Mouse (Mus musculus): ENCODE measurements at regions not wholly inside any gene's neighbourhood (a gene's known extent, or its start where the extent isn't known, plus 50 kb on each side); places are given as distances from the start of the nearest gene placed in this dataset.
A peak's percentile ranks its signal among the peaks of the same experiment; 100 is the strongest.

- Histone ChIP-seq H3K4me2 (ENCODE audit: low read length) (no peak overlapping the region), H3K36me3 (ENCODE audit: control insufficient read depth, insufficient read depth) (no peaks in the 10 kb centered on the region), H3K9me3 (ENCODE audit: control insufficient read depth, low read length) (no peaks in the 10 kb centered on the region), H3K27ac (ENCODE audit: low read length) (no peak overlapping the region), H3K4me1 (replicated peaks; ENCODE audit: control insufficient read depth, insufficient read depth, low read length) (no peaks in the 10 kb centered on the region), H3K9ac (replicated peaks; ENCODE audit: low read depth, low read length) (no peak overlapping the region), H3K4me3 (replicated peaks; ENCODE audit: low read length) (no peak overlapping the region), H3K27me3 (replicated peaks; ENCODE audit: control insufficient read depth, insufficient read depth, low read length) (no peaks in the 10 kb centered on the region)
- 69% methylated on average over 2 of the region's 2 CpGs for WGBS
- no peak for ATAC-seq
Observed at GRCm38 (mm10) chr1:45626733-45627132, 123.7 kb upstream of the Col5a2 start.

DNA sequence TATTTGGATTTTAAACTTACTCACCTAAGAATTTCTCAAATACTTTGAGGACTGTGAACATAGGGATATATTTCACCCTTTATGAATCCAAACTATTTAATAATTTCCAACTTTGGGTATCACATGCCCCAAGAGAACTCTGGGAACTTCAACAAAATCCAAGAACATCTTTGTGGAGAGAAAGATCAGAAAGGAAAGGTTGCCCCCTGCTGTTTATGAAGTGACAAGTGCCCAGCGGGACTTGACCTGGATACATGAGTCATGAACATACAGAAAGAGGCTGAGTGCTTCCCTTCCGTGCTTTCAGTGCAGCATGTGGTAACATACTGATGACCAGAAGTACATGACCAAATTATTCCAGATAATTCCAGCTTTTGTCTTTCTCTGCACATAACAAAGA, 124.8 kb upstream of the Col5a2 start:
- WGBS, result 32% methylated on average over 2 of the region's 2 CpGs
- H3K27me3 ChIP-seq (replicated peaks; ENCODE audit: control insufficient read depth, insufficient read depth, low read length), result no peaks in the 10 kb centered on the region
- no peak for ATAC-seq
- H3K4me2 ChIP-seq (ENCODE audit: low read length), result no peak overlapping the region
- H3K9ac ChIP-seq (replicated peaks; ENCODE audit: low read depth, low read length), result no peak overlapping the region
- no peak overlapping the region for H3K27ac ChIP-seq (ENCODE audit: low read length)
- no peaks in the 10 kb centered on the region for H3K36me3 ChIP-seq (ENCODE audit: control insufficient read depth, insufficient read depth)
- no peaks in the 10 kb centered on the region for H3K4me1 ChIP-seq (replicated peaks; ENCODE audit: control insufficient read depth, insufficient read depth, low read length)
- no peak overlapping the region for H3K4me3 ChIP-seq (replicated peaks; ENCODE audit: low read length)
- H3K9me3 ChIP-seq (ENCODE audit: control insufficient read depth, low read length), result no peaks in the 10 kb centered on the region; the same call in 1 of the 2 replicates

GRCm38 (mm10) chr1:45647301-45647700, 144.2 kb upstream of the Col5a2 start:
- no peaks in the 10 kb centered on the region for H3K36me3 ChIP-seq (ENCODE audit: control insufficient read depth, insufficient read depth)
- no peak overlapping the region for H3K4me3 ChIP-seq (replicated peaks; ENCODE audit: low read length)
- H3K9ac ChIP-seq (replicated peaks; ENCODE audit: low read depth, low read length), result no peak overlapping the region
- no peaks in the 10 kb centered on the region for H3K9me3 ChIP-seq (ENCODE audit: control insufficient read depth, low read length)
- no peak overlapping the region for H3K27ac ChIP-seq (ENCODE audit: low read length)
- no peaks in the 10 kb centered on the region for H3K27me3 ChIP-seq (replicated peaks; ENCODE audit: control insufficient read depth, insufficient read depth, low read length)
- no peak overlapping the region for H3K4me2 ChIP-seq (ENCODE audit: low read length)
- no peak for ATAC-seq
- H3K4me1 ChIP-seq (replicated peaks; ENCODE audit: control insufficient read depth, insufficient read depth, low read length), result no peaks in the 10 kb centered on the region

DNA sequence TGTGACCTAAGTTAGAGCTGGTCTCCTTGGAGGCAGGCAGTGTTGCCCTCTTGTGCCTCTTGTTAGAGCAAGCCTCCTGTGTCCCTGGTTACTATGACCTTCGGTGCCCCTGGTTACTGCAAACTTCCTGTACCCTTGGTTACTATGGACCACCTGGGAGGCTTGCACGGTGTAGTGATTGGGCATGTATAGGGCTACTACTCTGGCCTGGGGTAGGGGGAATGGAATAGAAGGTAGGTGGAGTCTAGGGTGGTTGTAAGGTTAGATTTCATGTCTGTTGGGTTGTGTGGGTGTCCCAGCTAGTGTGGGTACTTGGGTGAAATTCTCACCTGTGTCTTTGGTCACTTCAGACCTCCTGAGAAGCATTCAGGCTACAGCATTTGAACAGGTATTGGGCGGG, 141.7 kb upstream of the Wdr75 start:
- Histone ChIP-seq H3K27me3 (replicated peaks; ENCODE audit: control insufficient read depth, insufficient read depth, low read length) (no peaks in the 10 kb centered on the region), H3K9me3 (ENCODE audit: control insufficient read depth, low read length) (no peaks in the 10 kb centered on the region), H3K4me3 (replicated peaks; ENCODE audit: low read length) (no peak overlapping the region), H3K27ac (ENCODE audit: low read length) (no peak overlapping the region), H3K36me3 (ENCODE audit: control insufficient read depth, insufficient read depth) (no peaks in the 10 kb centered on the region), H3K4me2 (ENCODE audit: low read length) (no peak overlapping the region), H3K4me1 (replicated peaks; ENCODE audit: control insufficient read depth, insufficient read depth, low read length) (no peaks in the 10 kb centered on the region), H3K9ac (replicated peaks; ENCODE audit: low read depth, low read length) (no peak overlapping the region)
- WGBS, result 94% methylated on average over 3 of the region's 3 CpGs
- no peak for ATAC-seq

- 70% methylated on average over 3 of the region's 3 CpGs for WGBS
- no peak for ATAC-seq
- no peaks in the 10 kb centered on the region for H3K9me3 ChIP-seq (ENCODE audit: control insufficient read depth, low read length)
- no peaks in the 10 kb centered on the region for H3K4me1 ChIP-seq (replicated peaks; ENCODE audit: control insufficient read depth, insufficient read depth, low read length)
- H3K9ac ChIP-seq (replicated peaks; ENCODE audit: low read depth, low read length), result no peak overlapping the region
- no peaks in the 10 kb centered on the region for H3K36me3 ChIP-seq (ENCODE audit: control insufficient read depth, insufficient read depth)
- H3K27ac ChIP-seq (ENCODE audit: low read length), result no peak overlapping the region
- no peak overlapping the region for H3K4me3 ChIP-seq (replicated peaks; ENCODE audit: low read length)
- no peaks in the 10 kb centered on the region for H3K27me3 ChIP-seq (replicated peaks; ENCODE audit: control insufficient read depth, insufficient read depth, low read length)
- H3K4me2 ChIP-seq (ENCODE audit: low read length), result no peak overlapping the region
Observed at GRCm38 (mm10) chr1:45663882-45664520, 131.0 kb upstream of the Wdr75 start.

DNA sequence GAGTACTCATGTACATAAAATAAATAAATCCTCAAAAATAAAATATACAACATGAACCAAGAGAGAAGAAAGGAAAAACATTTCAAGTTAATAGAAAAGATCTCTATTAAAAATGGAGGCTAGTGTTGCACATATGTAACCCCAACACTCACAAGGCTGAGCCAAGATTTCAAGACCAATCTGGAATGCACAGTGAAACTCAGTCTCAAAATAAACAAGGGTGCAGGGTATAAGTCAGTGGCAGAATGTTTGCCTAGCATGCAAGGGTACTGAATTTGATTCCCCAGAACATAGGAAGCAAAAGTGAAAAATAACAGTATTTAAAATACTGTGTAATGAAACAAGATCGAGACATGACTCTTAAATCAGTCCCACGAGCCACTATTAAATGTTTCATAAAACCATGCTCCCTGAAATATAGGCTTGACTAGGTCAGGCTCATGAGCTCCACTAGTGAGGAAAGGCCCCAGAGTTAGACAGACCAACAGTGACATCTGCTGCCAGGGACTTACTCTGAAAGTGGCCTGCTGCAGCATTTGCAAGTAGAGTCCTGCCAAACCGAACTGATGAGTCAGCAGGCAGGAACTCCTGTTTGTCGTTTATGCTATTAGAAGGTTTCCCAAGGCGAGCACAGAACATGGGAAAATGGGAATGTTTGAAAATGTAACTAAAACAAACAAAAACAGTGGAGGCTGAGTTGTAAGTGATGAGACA, 122.4 kb upstream of the Wdr75 start:
- no peaks in the 10 kb centered on the region for H3K36me3 ChIP-seq (ENCODE audit: control insufficient read depth, insufficient read depth)
- ATAC-seq, result peak; percentile 68; the same call in 1 of the 2 replicates
- no peaks in the 10 kb centered on the region for H3K9me3 ChIP-seq (ENCODE audit: control insufficient read depth, low read length)
- 44% methylated on average over 5 of the region's 5 CpGs for WGBS
- H3K27ac ChIP-seq (ENCODE audit: low read length), result no peak overlapping the region
- H3K27me3 ChIP-seq (replicated peaks; ENCODE audit: control insufficient read depth, insufficient read depth, low read length), result no peaks in the 10 kb centered on the region
- no peak overlapping the region for H3K9ac ChIP-seq (replicated peaks; ENCODE audit: low read depth, low read length)
- no peak overlapping the region for H3K4me3 ChIP-seq (replicated peaks; ENCODE audit: low read length)
- H3K4me1 ChIP-seq (replicated peaks; ENCODE audit: control insufficient read depth, insufficient read depth, low read length), result no peaks in the 10 kb centered on the region
- H3K4me2 ChIP-seq (ENCODE audit: low read length), result no peak overlapping the region

GRCm38 (mm10) chr1:45675771-45676439, 119.1 kb upstream of the Wdr75 start:
- no peak overlapping the region for H3K9ac ChIP-seq (replicated peaks; ENCODE audit: low read depth, low read length)
- H3K4me2 ChIP-seq (ENCODE audit: low read length), result no peak overlapping the region
- no peaks in the 10 kb centered on the region for H3K27me3 ChIP-seq (replicated peaks; ENCODE audit: control insufficient read depth, insufficient read depth, low read length)
- no peaks in the 10 kb centered on the region for H3K4me1 ChIP-seq (replicated peaks; ENCODE audit: control insufficient read depth, insufficient read depth, low read length)
- no peak overlapping the region for H3K27ac ChIP-seq (ENCODE audit: low read length)
- no peak overlapping the region for H3K4me3 ChIP-seq (replicated peaks; ENCODE audit: low read length)
- 89% methylated on average over 5 of the region's 5 CpGs for WGBS
- no peak for ATAC-seq
- no peaks in the 10 kb centered on the region for H3K36me3 ChIP-seq (ENCODE audit: control insufficient read depth, insufficient read depth)
- no peaks in the 10 kb centered on the region for H3K9me3 ChIP-seq (ENCODE audit: control insufficient read depth, low read length)

- Histone ChIP-seq H3K27ac (ENCODE audit: low read length) (no peak overlapping the region), H3K36me3 (ENCODE audit: control insufficient read depth, insufficient read depth) (no peaks in the 10 kb centered on the region), H3K4me2 (ENCODE audit: low read length) (no peak overlapping the region), H3K9me3 (ENCODE audit: control insufficient read depth, low read length) (no peaks in the 10 kb centered on the region), H3K27me3 (replicated peaks; ENCODE audit: control insufficient read depth, insufficient read depth, low read length) (no peaks in the 10 kb centered on the region), H3K4me1 (replicated peaks; ENCODE audit: control insufficient read depth, insufficient read depth, low read length) (no peaks in the 10 kb centered on the region), H3K9ac (replicated peaks; ENCODE audit: low read depth, low read length) (no peak overlapping the region), H3K4me3 (replicated peaks; ENCODE audit: low read length) (no peak overlapping the region)
- WGBS, result 91% methylated on average over 8 of the region's 8 CpGs
- ATAC-seq, result no peak
Observed at GRCm38 (mm10) chr1:45679964-45680709, 114.8 kb upstream of the Wdr75 start.

GRCm38 (mm10) chr1:45700893-45701292, 94.1 kb upstream of the Wdr75 start:
- WGBS, result 79% methylated on average over 1 of the region's 1 CpGs
- H3K27me3 ChIP-seq (replicated peaks; ENCODE audit: control insufficient read depth, insufficient read depth, low read length), result no peaks in the 10 kb centered on the region
- H3K27ac ChIP-seq (ENCODE audit: low read length), result no peak overlapping the region
- no peaks in the 10 kb centered on the region for H3K4me1 ChIP-seq (replicated peaks; ENCODE audit: control insufficient read depth, insufficient read depth, low read length)
- H3K4me3 ChIP-seq (replicated peaks; ENCODE audit: low read length), result no peak overlapping the region
- no peak for ATAC-seq
- no peaks in the 10 kb centered on the region for H3K36me3 ChIP-seq (ENCODE audit: control insufficient read depth, insufficient read depth)
- H3K9ac ChIP-seq (replicated peaks; ENCODE audit: low read depth, low read length), result no peak overlapping the region
- no peak overlapping the region for H3K4me2 ChIP-seq (ENCODE audit: low read length)
- H3K9me3 ChIP-seq (ENCODE audit: control insufficient read depth, low read length), result no peaks in the 10 kb centered on the region

All from forebrain, embryonic 16.5 days (tissue).